Mouse (Mus musculus): Measurements from ENCODE around the gene Gstp2. TPM values are rescaled to one million over a fixed set of nuclear protein-coding genes. Genes with fewer than 3 reads are reported as not detected.

The Gstp2 gene
- 0.24 and 9.3 TPM in 2 replicates for polyA plus RNA-seq (2012; rRNA removed)

GRCm38 (mm10) chr19:4045966-4046865 lies at the start of gene Gstp2:
Gene Gstp2 (minus strand): TSS chr19:4046023.

GRCm38 (mm10) chr19:4081394-4081793 lies 35.6 kb upstream of the Gstp2 start, which contains the start of gene Cabp2:
Gene Cabp2 (plus strand): TSS chr19:4081578.

GRCm38 (mm10) chr19:4059069-4059740 lies 13.4 kb upstream of the Gstp2 start, which contains the start of gene Gstp3:
Gene Gstp3 (minus strand): TSS chr19:4059569.

GRCm38 (mm10) chr19:4037788-4038232 lies 8.0 kb downstream of the Gstp2 start, which contains the start of gene Gstp1:
Gene Gstp1 (minus strand): TSS chr19:4037985.

GRCm38 (mm10) chr19:4012432-4013022 lies 33.3 kb downstream of the Gstp2 start, which contains the start of gene Ndufv1:
Gene Ndufv1 (minus strand): TSS chr19:4012806.

GRCm38 (mm10) chr19:4003112-4003511 lies 42.7 kb downstream of the Gstp2 start, which contains the start of gene Doc2g:
Gene Doc2g (plus strand): TSS chr19:4003313.

GRCm38 (mm10) chr19:4000119-4000900 lies 45.5 kb downstream of the Gstp2 start, which contains the start of the genes Nudt8 and Gm49405:
Gene Nudt8 (plus strand): TSS chr19:4000580.
Gene Gm49405 (plus strand): TSS chr19:4000626.

GRCm38 (mm10) chr19:3992416-3992815 lies 53.4 kb downstream of the Gstp2 start, which contains the start of gene Tbx10:
Gene Tbx10 (plus strand): TSS chr19:3992752.

Other genes with a start within 250 kb of the Gstp2 start
- gene Chka, start 194.2 kb downstream of the Gstp2 start, polyA plus RNA-seq (2012; rRNA removed) = 67.2 and 79.0 TPM in 2 replicates
- 65.9 and 66.2 TPM in 2 replicates for gene Tcirg1, start 138.9 kb downstream of the Gstp2 start, polyA plus RNA-seq (2012; rRNA removed)
- gene Ndufs8, start 133.2 kb downstream of the Gstp2 start, polyA plus RNA-seq (2012; rRNA removed) = 142 and 207 TPM in 2 replicates
- gene Aldh3b1, start 116.2 kb downstream of the Gstp2 start, polyA plus RNA-seq (2012; rRNA removed) = 0.60 and 0.68 TPM in 2 replicates
- gene Unc93b1, start 110.8 kb downstream of the Gstp2 start, polyA plus RNA-seq (2012; rRNA removed) = 8.5 and 11.6 TPM in 2 replicates
- gene Aldh3b3, start 87.4 kb downstream of the Gstp2 start, polyA plus RNA-seq (2012; rRNA removed) = not detected in 2 replicates
- 0.38 and 0.76 TPM in 2 replicates for gene Aldh3b2, start 73.7 kb downstream of the Gstp2 start, polyA plus RNA-seq (2012; rRNA removed)
- 2.2 and 3.4 TPM in 2 replicates for gene Acy3, start 59.5 kb downstream of the Gstp2 start, polyA plus RNA-seq (2012; rRNA removed)
- 0.11 and 0.15 TPM in 2 replicates for gene Tbx10, start 53.3 kb downstream of the Gstp2 start, polyA plus RNA-seq (2012; rRNA removed)
- 4.7 and 10.6 TPM in 2 replicates for gene Nudt8, start 45.4 kb downstream of the Gstp2 start, polyA plus RNA-seq (2012; rRNA removed)
- gene Gm49405, start 45.4 kb downstream of the Gstp2 start, polyA plus RNA-seq (2012; rRNA removed) = 2.9 and 4.4 TPM in 2 replicates
- gene Doc2g, start 42.7 kb downstream of the Gstp2 start, polyA plus RNA-seq (2012; rRNA removed) = 8.2 and 13.0 TPM in 2 replicates
- 153 and 167 TPM in 2 replicates for gene Ndufv1, start 33.2 kb downstream of the Gstp2 start, polyA plus RNA-seq (2012; rRNA removed)
- gene Gstp1, start 8.0 kb downstream of the Gstp2 start, polyA plus RNA-seq (2012; rRNA removed) = 218 and 263 TPM in 2 replicates
- 0.98 and 2.2 TPM in 2 replicates for gene Gstp3, start 13.5 kb upstream of the Gstp2 start, polyA plus RNA-seq (2012; rRNA removed)
- 0.07 TPM in 1 of 2 replicates, not detected in the other for gene Cabp2, start 35.6 kb upstream of the Gstp2 start, polyA plus RNA-seq (2012; rRNA removed)
- gene Cdk2ap2, start 51.2 kb upstream of the Gstp2 start, polyA plus RNA-seq (2012; rRNA removed) = 33.8 and 35.4 TPM in 2 replicates
- gene Pitpnm1, start 54.0 kb upstream of the Gstp2 start, polyA plus RNA-seq (2012; rRNA removed) = 23.9 and 25.8 TPM in 2 replicates
- gene Aip, start 79.8 kb upstream of the Gstp2 start, polyA plus RNA-seq (2012; rRNA removed) = 53.3 and 100 TPM in 2 replicates
- gene Gpr152, start 93.8 kb upstream of the Gstp2 start, polyA plus RNA-seq (2012; rRNA removed) = 0.02 and 0.06 TPM in 2 replicates
- 0.05 and 0.11 TPM in 2 replicates for gene Cabp4, start 98.0 kb upstream of the Gstp2 start, polyA plus RNA-seq (2012; rRNA removed)
- gene Coro1b, start 102.6 kb upstream of the Gstp2 start, polyA plus RNA-seq (2012; rRNA removed) = 168 and 188 TPM in 2 replicates
- gene Ptprcap, start 107.6 kb upstream of the Gstp2 start, polyA plus RNA-seq (2012; rRNA removed) = 2.7 and 3.3 TPM in 2 replicates
- 51.0 and 60.7 TPM in 2 replicates for gene Rps6kb2, start 117.3 kb upstream of the Gstp2 start, polyA plus RNA-seq (2012; rRNA removed)
- gene Carns1, start 129.5 kb upstream of the Gstp2 start, polyA plus RNA-seq (2012; rRNA removed) = 3.5 and 4.1 TPM in 2 replicates
- gene Tbc1d10c, start 145.3 kb upstream of the Gstp2 start, polyA plus RNA-seq (2012; rRNA removed) = 1.8 and 2.9 TPM in 2 replicates
- 375 and 508 TPM in 2 replicates for gene Ppp1ca, start 146.0 kb upstream of the Gstp2 start, polyA plus RNA-seq (2012; rRNA removed)
- gene Rad9a, start 155.6 kb upstream of the Gstp2 start, polyA plus RNA-seq (2012; rRNA removed) = 37.9 and 54.0 TPM in 2 replicates
- gene Clcf1, start 168.2 kb upstream of the Gstp2 start, polyA plus RNA-seq (2012; rRNA removed) = 2.9 and 11.1 TPM in 2 replicates
- not detected in 2 replicates for gene AC109138.7, start 168.3 kb upstream of the Gstp2 start, polyA plus RNA-seq (2012; rRNA removed)
- 11.8 and 19.7 TPM in 2 replicates for gene Pold4, start 185.9 kb upstream of the Gstp2 start, polyA plus RNA-seq (2012; rRNA removed)
- gene Ssh3, start 223.2 kb upstream of the Gstp2 start, polyA plus RNA-seq (2012; rRNA removed) = 14.4 and 16.9 TPM in 2 replicates
- 16.2 and 18.8 TPM in 2 replicates for gene Ankrd13d, start 237.1 kb upstream of the Gstp2 start, polyA plus RNA-seq (2012; rRNA removed)

Data from central nervous system, embryonic 11.5 days (tissue).